Mouse (Mus musculus): ENCODE measurements around the gene Sh3bp5l.

DNA sequence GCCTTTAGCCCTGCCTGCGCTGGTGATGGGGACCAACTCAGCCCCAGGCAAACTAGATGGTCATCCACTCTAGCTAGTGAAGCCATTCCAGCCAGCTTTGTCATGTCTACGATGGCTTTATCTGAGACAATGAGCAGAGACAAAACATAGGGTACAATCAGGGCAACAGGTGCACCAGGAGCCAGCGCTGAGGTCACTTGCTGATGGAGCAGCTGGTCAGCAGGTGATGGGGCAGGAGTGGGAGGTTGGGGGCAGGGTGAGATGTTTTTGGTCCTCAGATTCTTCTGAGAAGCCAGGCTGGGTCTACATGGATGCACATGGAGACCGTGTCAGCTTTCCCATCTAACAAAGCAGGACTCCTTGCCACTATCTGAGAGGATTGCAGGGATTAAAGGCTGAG, 39.7 kb upstream of the Sh3bp5l start:
- TF ChIP-seq CTCF (IDR thresholded peaks at IDR 0.05; ENCODE audit: control insufficient read depth, insufficient read depth, insufficient read length) (no peak), MYOG (IDR thresholded peaks at IDR 0.05; ENCODE audit: control insufficient read depth, extremely low read depth, insufficient read length) (no peak), CEBPB (IDR thresholded peaks at IDR 0.05; ENCODE audit: low read depth) (no peak), MAX (IDR thresholded peaks at IDR 0.05) (no peak), USF1 (IDR thresholded peaks at IDR 0.05; ENCODE audit: low read depth) (no peak), MYOD1 (IDR thresholded peaks at IDR 0.05; ENCODE audit: control insufficient read depth, insufficient read length, low read depth) (peak; percentile 6), FOSL1 (IDR thresholded peaks at IDR 0.05; ENCODE audit: insufficient read depth, low read length, poor library complexity, severe bottlenecking) (no peak)

All from C2C12 (cell line).